Mouse (Mus musculus) heart, embryonic 15.5 days (tissue): ENCODE measurements around the gene Pik3ip1. TPM values are rescaled to one million over a fixed set of nuclear protein-coding genes. Genes with fewer than 3 reads are reported as not detected.

Experiments used
- ATAC-seq: fragments of 200-750 bp; cut with Nextera tagmentation; replicated peaks from 2 replicates; pipeline ENCODE4 v1.8.0; 2017; ENCODE audit warnings: low read depth, moderate TSS enrichment; ENCODE audit not compliant: insufficient number of reproducible peaks, insufficient read depth, low FRiP score
- H3K27ac ChIP-seq: fragments of 300-500 bp; sonication (generic); 2 replicates; pipeline ENCODE4 v1.5.1; 2015; ENCODE audit warnings: mild to moderate bottlenecking, inconsistent platforms
- H3K27me3 ChIP-seq: fragments of 300-500 bp; sonication (generic); 2 replicates; pipeline ENCODE4 v1.6.1; 2015; ENCODE audit warnings: inconsistent platforms
- H3K36me3 ChIP-seq: fragments of 300-500 bp; sonication (generic); 2 replicates; pipeline ENCODE4 v1.6.1; 2015; ENCODE audit warnings: mild to moderate bottlenecking, inconsistent platforms
- H3K4me1 ChIP-seq: fragments of 300-500 bp; sonication (generic); replicated peaks from 2 replicates; pipeline ENCODE4 v1.6.1; 2015; ENCODE audit warnings: inconsistent platforms
- H3K4me2 ChIP-seq: fragments of 300-500 bp; sonication (generic); 2 replicates; pipeline ENCODE4 v1.6.1; 2015; ENCODE audit warnings: inconsistent platforms, mild to moderate bottlenecking, moderate library complexity
- H3K4me3 ChIP-seq: fragments of 300-500 bp; sonication (generic); 2 replicates; pipeline ENCODE4 v1.5.1; 2015; ENCODE audit warnings: mild to moderate bottlenecking, inconsistent platforms
- H3K9ac ChIP-seq: fragments of 300-500 bp; sonication (generic); 2 replicates; pipeline ENCODE4 v1.6.1; 2015; ENCODE audit warnings: mild to moderate bottlenecking, inconsistent platforms
- H3K9me3 ChIP-seq: fragments of 300-500 bp; sonication (generic); replicated peaks from 2 replicates; pipeline ENCODE4 v1.6.1; 2016; ENCODE audit warnings: inconsistent platforms
- WGBS: fragments of 180-500 bp; shearing (Covaris S2); methylation state at CpG from one replicate; pipeline ENCODE4 v1.1.7; 2015; ENCODE audit warnings: mixed read lengths; 5-methylcytosine and 5-hydroxymethylcytosine counted together
- polyA plus RNA-seq: library from polyadenylated mRNA; unstranded; fragments of >200 nt; fragmentation: Nextera tagmentation; extraction: Ambion mirVana; gene quantifications from 2 replicates; pipeline ENCODE4 v1.2.1, GENCODE M21; 2015

Pik3ip1 gene
- polyA plus RNA-seq, 1 experiment from 2014 or later = 36.1 TPM

DNA sequence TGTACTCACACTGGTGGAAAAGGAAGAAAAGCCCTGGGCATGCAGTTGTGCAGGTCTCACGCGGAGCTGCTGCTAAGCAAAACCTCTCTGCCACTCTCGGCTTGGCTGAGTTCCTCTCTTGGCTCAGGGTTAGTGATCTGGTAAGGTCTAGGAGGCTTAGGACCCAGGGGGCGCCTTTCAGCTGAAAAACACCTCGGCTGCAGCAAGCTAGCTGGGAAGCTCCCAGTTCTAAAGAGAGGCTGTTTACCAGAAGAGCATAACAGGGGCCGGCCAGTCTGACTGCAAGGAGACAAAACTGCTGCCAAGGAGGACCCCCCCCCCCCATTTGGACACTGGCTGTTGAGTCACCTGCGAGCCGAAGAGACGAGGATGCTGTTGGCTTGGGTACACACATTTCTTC, 365 bp downstream of the Pik3ip1 start:
- H3K27me3 ChIP-seq = no peaks in the 10 kb centered on the region
- peak overlapping the region; percentile 99 for H3K4me2 ChIP-seq
- H3K9me3 ChIP-seq = no peaks in the 10 kb centered on the region
- 0% methylated on average over 9 of the region's 9 CpGs for WGBS
- peaks cover 47% of the 10 kb centered on the region for H3K4me1 ChIP-seq
- H3K4me3 ChIP-seq = peak overlapping the region; percentile 56
- H3K36me3 ChIP-seq = peaks cover 11% of the 10 kb centered on the region
- ATAC-seq = peak; percentile 36
- peak overlapping the region; percentile 88 for H3K27ac ChIP-seq
- peak overlapping the region; percentile 68 for H3K9ac ChIP-seq

- H3K4me1 ChIP-seq = peaks cover 53% of the 10 kb centered on the region
- H3K9ac ChIP-seq = peak overlapping the region; percentile 68
These were observed 970 bp downstream of the Pik3ip1 start for GRCm38 (mm10) chr11:3330991-3331750.

DNA sequence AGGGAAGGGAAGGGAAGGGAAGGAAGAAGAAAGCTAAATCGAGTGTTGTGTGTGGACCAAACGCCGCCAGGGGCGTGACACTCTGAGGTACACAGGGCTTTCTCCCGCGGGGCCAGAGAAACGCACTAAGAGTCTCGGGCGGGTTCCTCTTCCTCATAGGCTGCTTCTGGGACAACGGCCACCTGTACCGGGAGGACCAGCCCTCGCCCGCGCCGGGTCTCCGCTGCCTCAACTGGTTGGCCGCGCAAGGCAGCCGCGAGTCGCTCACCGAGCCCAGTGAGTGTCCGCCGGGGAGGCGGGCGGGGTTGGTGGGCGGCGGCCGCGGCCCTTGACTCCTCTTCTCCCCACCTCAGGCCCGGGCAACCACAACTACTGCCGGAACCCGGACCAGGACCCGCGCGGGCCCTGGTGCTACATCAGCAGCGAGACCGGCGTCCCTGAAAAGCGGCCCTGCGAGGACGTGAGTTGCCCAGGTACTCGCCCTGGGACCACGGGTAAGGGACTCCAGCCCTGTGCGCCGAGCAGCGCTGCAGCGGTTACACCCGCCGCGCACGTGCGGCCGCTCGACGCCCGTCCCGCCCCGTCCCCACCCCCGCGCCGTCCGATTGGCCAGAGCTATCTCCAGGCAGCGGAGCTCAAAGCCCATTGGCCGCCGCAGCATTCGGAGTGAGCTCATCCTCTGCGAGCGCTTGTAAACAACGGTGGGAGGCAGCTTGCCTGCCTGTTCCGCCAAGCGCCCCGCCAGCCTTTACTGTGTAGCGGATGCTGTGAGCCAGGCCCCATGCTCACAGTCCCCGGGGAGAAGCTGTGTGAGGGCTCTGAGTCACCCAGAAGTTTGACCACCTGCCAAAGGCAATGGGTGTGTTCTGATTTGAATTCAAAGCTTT, 1.8 kb downstream of the Pik3ip1 start:
- H3K27ac ChIP-seq = peak overlapping the region; percentile 88
- peak overlapping the region; percentile 68 for H3K9ac ChIP-seq
- no peaks in the 10 kb centered on the region for H3K9me3 ChIP-seq
- peak overlapping the region; percentile 56 for H3K4me3 ChIP-seq
- H3K36me3 ChIP-seq = peaks cover 11% of the 10 kb centered on the region
- no peaks in the 10 kb centered on the region for H3K27me3 ChIP-seq
- peak; percentile 91 for ATAC-seq
- WGBS = under 1% methylated on average over 75 of the region's 75 CpGs
- peaks cover 59% of the 10 kb centered on the region for H3K4me1 ChIP-seq
- peak overlapping the region; percentile 99 for H3K4me2 ChIP-seq

More at GRCm38 (mm10) chr11:3330991-3331750, 970 bp downstream of the Pik3ip1 start:
- Histone ChIP-seq H3K27ac (peak overlapping the region; percentile 88), H3K36me3 (peaks cover 11% of the 10 kb centered on the region), H3K4me2 (peak overlapping the region; percentile 99), H3K9me3 (no peaks in the 10 kb centered on the region), H3K4me3 (peak overlapping the region; percentile 56), H3K27me3 (no peaks in the 10 kb centered on the region)
- 6% methylated on average over 14 of the region's 14 CpGs for WGBS
- ATAC-seq = no peak

GRCm38 (mm10) chr11:3333111-3333695, 3.0 kb downstream of the Pik3ip1 start:
- peak overlapping the region; percentile 99; the same call in 1 of the 2 replicates for H3K4me2 ChIP-seq
- H3K36me3 ChIP-seq = peaks cover 11% of the 10 kb centered on the region
- H3K27me3 ChIP-seq = no peaks in the 10 kb centered on the region
- H3K9ac ChIP-seq = no peak overlapping the region
- peak overlapping the region; percentile 88; the same call in 1 of the 2 replicates for H3K27ac ChIP-seq
- H3K9me3 ChIP-seq = no peaks in the 10 kb centered on the region
- WGBS = 89% methylated on average over 11 of the region's 11 CpGs
- no peak for ATAC-seq
- no peak overlapping the region for H3K4me3 ChIP-seq
- H3K4me1 ChIP-seq = peaks cover 70% of the 10 kb centered on the region

GRCm38 (mm10) chr11:3334141-3334710, 4.0 kb downstream of the Pik3ip1 start:
- Histone ChIP-seq H3K27ac (no peak overlapping the region), H3K4me3 (no peak overlapping the region), H3K4me2 (no peak overlapping the region), H3K27me3 (no peaks in the 10 kb centered on the region), H3K36me3 (peaks cover 11% of the 10 kb centered on the region), H3K9me3 (no peaks in the 10 kb centered on the region), H3K9ac (no peak overlapping the region), H3K4me1 (peaks cover 65% of the 10 kb centered on the region)
- ATAC-seq = no peak
- 82% methylated on average over 11 of the region's 11 CpGs for WGBS

DNA sequence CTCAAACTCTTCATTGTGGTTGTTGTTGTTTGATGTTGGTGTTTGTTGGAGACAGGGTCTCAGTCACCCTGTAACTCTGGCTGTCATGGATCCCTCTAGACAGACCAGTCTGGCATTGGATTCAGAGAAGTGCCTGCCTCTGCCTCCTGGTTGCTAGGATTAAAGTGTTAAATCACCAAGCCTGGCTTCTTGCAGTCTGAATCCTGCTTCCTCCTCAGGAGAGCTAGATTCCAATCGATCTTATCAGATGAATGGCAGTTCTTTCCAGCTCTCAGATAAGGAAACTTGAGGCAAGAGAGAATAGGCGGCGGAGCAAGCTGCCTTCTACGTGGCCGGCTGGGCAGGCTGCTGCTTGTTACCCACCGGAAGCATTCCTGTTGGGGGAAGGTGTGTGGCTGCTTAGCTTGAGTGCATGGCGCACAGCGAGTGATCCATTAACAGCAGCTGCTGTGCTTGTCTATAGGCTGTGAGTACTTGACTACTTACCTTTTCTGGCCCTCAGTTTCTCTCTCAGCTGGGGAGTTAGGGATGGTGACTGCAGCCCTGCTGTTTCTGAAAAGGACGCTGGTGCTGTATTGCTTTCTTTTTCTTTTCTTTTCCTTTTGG, 4.6 kb downstream of the Pik3ip1 start:
- H3K4me1 ChIP-seq = peaks cover 60% of the 10 kb centered on the region
- H3K4me2 ChIP-seq = 0 out of 2 replicates have a peak overlapping the region, but pooled peaks have one; percentile 28
- H3K9me3 ChIP-seq = no peaks in the 10 kb centered on the region
- H3K4me3 ChIP-seq = no peak overlapping the region
- no peaks in the 10 kb centered on the region for H3K27me3 ChIP-seq
- H3K9ac ChIP-seq = 0 out of 2 replicates have a peak overlapping the region, but pooled peaks have one; percentile 11
- WGBS = 31% methylated on average over 9 of the region's 9 CpGs
- ATAC-seq = no peak
- peaks cover 11% of the 10 kb centered on the region for H3K36me3 ChIP-seq
- peak overlapping the region; percentile 59 for H3K27ac ChIP-seq

DNA sequence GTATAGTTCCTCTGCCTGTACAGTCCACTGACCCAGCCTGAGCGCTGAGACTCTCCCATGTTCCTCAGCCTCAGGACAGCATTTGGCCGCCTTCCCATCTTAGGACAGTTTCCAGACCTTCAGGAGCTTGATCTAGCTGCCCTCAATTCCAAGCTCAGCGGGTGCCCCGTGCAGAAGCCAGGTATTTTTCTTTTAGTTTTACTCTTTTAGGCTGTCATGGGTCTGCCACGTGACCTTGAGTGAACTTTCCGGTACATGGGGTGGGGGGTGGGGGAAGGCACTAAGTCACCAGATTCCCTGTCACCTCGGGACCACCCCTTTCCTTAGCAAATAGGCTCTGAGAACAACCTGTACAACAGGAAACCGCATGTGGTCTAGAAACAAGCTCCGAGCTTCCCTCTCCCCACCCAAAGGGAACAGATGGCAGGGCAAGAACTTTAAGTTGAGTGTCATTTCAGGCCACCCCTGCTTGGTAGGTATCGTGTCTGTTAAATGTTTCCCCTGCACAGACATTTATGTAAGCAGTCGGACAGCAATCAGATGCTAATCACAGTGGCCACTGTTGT, 5.5 kb downstream of the Pik3ip1 start:
- ATAC-seq = no peak
- peaks cover 11% of the 10 kb centered on the region for H3K36me3 ChIP-seq
- H3K4me1 ChIP-seq = peaks cover 55% of the 10 kb centered on the region
- no peak overlapping the region for H3K4me3 ChIP-seq
- H3K4me2 ChIP-seq = peak overlapping the region; percentile 28; the same call in 1 of the 2 replicates
- peak overlapping the region; percentile 59 for H3K27ac ChIP-seq
- H3K9ac ChIP-seq = peak overlapping the region; percentile 16; the same call in 1 of the 2 replicates
- H3K9me3 ChIP-seq = no peaks in the 10 kb centered on the region
- no peaks in the 10 kb centered on the region for H3K27me3 ChIP-seq
- 21% methylated on average over 11 of the region's 11 CpGs for WGBS

DNA sequence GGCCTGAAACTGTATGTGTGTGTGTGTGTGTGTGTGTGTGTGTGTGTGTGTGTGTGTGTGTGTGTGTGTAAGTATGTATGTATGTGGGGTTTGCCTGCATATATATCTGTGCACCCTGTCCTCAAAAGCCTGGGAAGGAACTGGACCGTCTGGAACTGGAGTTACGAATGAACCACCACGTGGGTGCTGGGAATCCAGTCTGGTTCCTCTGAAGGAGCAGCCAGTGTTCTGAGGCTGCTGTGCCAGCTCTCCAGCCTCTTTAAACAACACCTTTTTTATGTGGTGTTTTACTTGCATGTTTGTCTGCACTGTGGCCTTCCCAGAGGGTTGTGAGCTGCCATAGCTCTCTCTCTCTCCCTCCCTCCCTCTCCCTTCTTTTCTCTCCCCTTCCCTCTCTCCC, 6.4 kb downstream of the Pik3ip1 start:
- Histone ChIP-seq H3K36me3 (peaks cover 13% of the 10 kb centered on the region), H3K27ac (peak overlapping the region; percentile 78; the same call in 1 of the 2 replicates), H3K4me1 (peaks cover 55% of the 10 kb centered on the region), H3K27me3 (no peaks in the 10 kb centered on the region), H3K4me2 (no peak overlapping the region), H3K9ac (no peak overlapping the region), H3K9me3 (no peaks in the 10 kb centered on the region), H3K4me3 (no peak overlapping the region)
- WGBS = 55% methylated on average over 3 of the region's 3 CpGs
- no peak for ATAC-seq

GRCm38 (mm10) chr11:3337173-3337955, 7.2 kb downstream of the Pik3ip1 start:
- Histone ChIP-seq H3K27ac (peak overlapping the region; percentile 78), H3K9ac (0 out of 2 replicates have a peak overlapping the region, but pooled peaks have one; percentile 14), H3K4me3 (no peak overlapping the region), H3K4me1 (peaks cover 50% of the 10 kb centered on the region), H3K36me3 (peaks cover 16% of the 10 kb centered on the region), H3K4me2 (peak overlapping the region; percentile 7; the same call in 1 of the 2 replicates), H3K27me3 (no peaks in the 10 kb centered on the region), H3K9me3 (no peaks in the 10 kb centered on the region)
- ATAC-seq = peak; percentile 60
- WGBS = 14% methylated on average over 12 of the region's 12 CpGs
